Comparison of ENCODE assay signal across 30 mouse cellular contexts in genomic region chr9:42046248-42046647, GRCm38 (mm10).
"Had no signal": no experiment of that assay in that cellular context is flagged by ENCODE, and none has a peak within 500 bp of the region (broad histone marks: within the 10 kb centered on the region; RNA-seq: fewer than 3 reads in every experiment).

No protein-coding gene starts in this region.

- H3K36me3 ChIP-seq: limb, embryonic 10.5 days; liver, embryonic 12.5 days; liver, embryonic 13.5 days; liver, embryonic 15.5 days; lung, embryonic 15.5 days; midbrain, embryonic 10.5 days; midbrain, embryonic 12.5 days had no signal

- H3K27me3 ChIP-seq: limb, embryonic 12.5 days; limb, embryonic 15.5 days; liver, embryonic 12.5 days; liver, embryonic 13.5 days; liver, embryonic 15.5 days; lung, embryonic 15.5 days; megakaryocyte, embryonic 14.5 days had no signal

- DNase-seq: left cerebral cortex, postnatal 4 days; liver; liver, embryonic 13.5 days; liver, postnatal 0 days; lung, adult 18-20 months; lung, adult 2 months; lung, embryonic 14.5 days; lung, postnatal 10 days; lung, postnatal 14 days; lung, postnatal 36 days; lung, postnatal 4 days; midbrain, embryonic 14.5 days had no signal

- H3K27ac ChIP-seq: left cerebral cortex, adult 2 months; limb, embryonic 10.5 days; limb, embryonic 12.5 days; limb, embryonic 13.5 days; limb, embryonic 15.5 days; liver, embryonic 12.5 days; liver, embryonic 13.5 days; liver, embryonic 14.5 days; liver, embryonic 15.5 days; lung, embryonic 15.5 days; macrophage; midbrain, embryonic 10.5 days; midbrain, embryonic 12.5 days; midbrain, embryonic 13.5 days had no signal

- H3K9me3 ChIP-seq: limb, embryonic 10.5 days; limb, embryonic 12.5 days; limb, embryonic 13.5 days; limb, embryonic 15.5 days; liver, embryonic 12.5 days; liver, embryonic 13.5 days; liver, embryonic 15.5 days; lung, embryonic 15.5 days; midbrain, embryonic 12.5 days; midbrain, embryonic 13.5 days had no signal

- H3K4me1 ChIP-seq: limb, embryonic 15.5 days; liver, embryonic 12.5 days; liver, embryonic 13.5 days; liver, embryonic 15.5 days; lung, embryonic 15.5 days; megakaryocyte, embryonic 14.5 days had no signal

- ATAC-seq: liver, embryonic 12.5 days; liver, postnatal 0 days; lung, postnatal 0 days; midbrain, embryonic 13.5 days; midbrain, embryonic 16.5 days had no signal

- H3K4me3 ChIP-seq: left cerebral cortex, adult 2 months; limb, embryonic 10.5 days; limb, embryonic 12.5 days; limb, embryonic 13.5 days; limb, embryonic 15.5 days; liver, embryonic 12.5 days; liver, embryonic 13.5 days; liver, embryonic 15.5 days; lung, embryonic 15.5 days; megakaryocyte, embryonic 14.5 days; midbrain, embryonic 10.5 days; midbrain, embryonic 12.5 days; midbrain, embryonic 13.5 days; myocyte had no signal

- H3K9ac ChIP-seq: limb, embryonic 12.5 days; limb, embryonic 13.5 days; limb, embryonic 15.5 days; liver, embryonic 12.5 days; liver, embryonic 13.5 days; liver, embryonic 14.5 days; liver, embryonic 15.5 days; liver, postnatal 0 days; lung, embryonic 14.5 days; lung, embryonic 15.5 days; midbrain, embryonic 12.5 days; midbrain, embryonic 13.5 days had no signal

- H3K4me2 ChIP-seq: limb, embryonic 12.5 days; limb, embryonic 13.5 days; limb, embryonic 15.5 days; liver, embryonic 11.5 days; liver, embryonic 12.5 days; liver, embryonic 13.5 days; liver, embryonic 15.5 days; lung, embryonic 14.5 days; lung, embryonic 15.5 days; midbrain, embryonic 12.5 days; midbrain, embryonic 13.5 days had no signal
